Comparison of ENCODE assay signal across 9 mouse cellular contexts in the genomic region with DNA sequence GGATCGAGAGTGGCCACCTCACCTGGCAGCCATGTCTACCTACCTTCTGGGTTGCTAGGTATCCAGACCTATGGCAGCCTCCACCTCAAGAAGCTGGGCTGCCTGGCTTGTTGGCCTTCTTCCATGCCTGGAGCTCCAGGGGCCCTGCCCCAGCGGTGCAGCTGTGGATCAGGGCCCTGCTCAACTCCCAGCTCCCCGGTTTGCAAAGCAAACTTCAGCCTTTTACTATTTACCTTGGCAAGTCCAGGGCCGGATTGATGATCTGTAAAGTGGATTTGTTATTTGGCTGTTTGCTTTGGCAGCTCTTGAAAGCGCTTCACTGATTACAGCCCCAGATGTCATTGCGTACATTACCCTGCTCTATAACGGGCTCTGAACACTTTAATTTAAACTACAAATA. TPM values are rescaled to one million over a fixed set of nuclear protein-coding genes. Genes with fewer than 3 reads are reported as not detected.
DNase-seq lines count a peak whose midpoint lies in the region; ATAC-seq lines count a peak whose summit lies in the region.
"Had no signal": no experiment of that assay in that cellular context is flagged by ENCODE, and none has a peak within 500 bp of the region (broad histone marks: within the 10 kb centered on the region; RNA-seq: fewer than 3 reads in every experiment).

No protein-coding gene starts in this region.

- intact Hi-C loops in heart, postnatal 25 days (cut with DNase I), result no loop called here
- intact Hi-C loops in heart, postnatal 14 days (cut with DNase I), result no loop called here

- DNase-seq in heart, adult 9 months (ENCODE audit: low spot score in 2 of 2), result peak; percentile 38 to 49
- no peak for DNase-seq in heart, postnatal 25 days (ENCODE audit: low spot score)
- peak; percentile 21 to 25 for DNase-seq in heart, postnatal 14 days
- peak; percentile 51 to 64 for DNase-seq in kidney, postnatal 4 days
- peak; percentile 75 to 92 for DNase-seq in lung, postnatal 4 days
- DNase-seq in layer of hippocampus, postnatal 36 days, result no peak
- DNase-seq in layer of hippocampus, postnatal 14 days (ENCODE audit: low spot score in 2 of 2), result no peak
- DNase-seq: thymus, adult 18-20 months had no signal

- no peak for ATAC-seq in megakaryocyte, adult 5-6 weeks (ENCODE audit: poor library complexity, severe bottlenecking)

RNA-seq across cellular contexts. Expression of gene Tbx2, which starts 56.9 kb away (rescaled TPM):
- total RNA-seq in heart, postnatal 25 days (2021), result 1 to 10 TPM; 6.2 to 7.1 TPM
- 10 to 100 TPM; 11.8 to 14.5 TPM for total RNA-seq in heart, postnatal 14 days (2021)
- 0.04 TPM in 1 of 2 replicates, not detected in the other for total RNA-seq in megakaryocyte, adult 5-6 weeks (2015)
- 0.04 TPM in 1 of 2 replicates, not detected in the other for total RNA-seq in megakaryocyte, adult 5-6 weeks (2017)
- total RNA-seq in layer of hippocampus, postnatal 36 days (2021), result 1 to 10 TPM; 1.2 to 1.4 TPM
- total RNA-seq in layer of hippocampus, postnatal 14 days (2021), result 1 to 10 TPM; 2.7 to 3.3 TPM

Comparison
In these comparisons a context has a peak if more than half of its experiments do, and no peak if none do; other contexts are left out.
1. DNase-seq: peak in heart, adult 9 months (2 of 2), heart, postnatal 14 days (2 of 2), kidney, postnatal 4 days (2 of 2) and lung, postnatal 4 days (2 of 2); none in heart, postnatal 25 days (single experiment), layer of hippocampus, postnatal 36 days (0 of 2) and layer of hippocampus, postnatal 14 days (0 of 2).